Mouse (Mus musculus): ENCODE results near the gene Cnrip1. TPM values are rescaled to one million over a fixed set of nuclear protein-coding genes. Genes with fewer than 3 reads are reported as not detected.
A peak's percentile ranks its signal among the peaks of the same experiment; 100 is the strongest.
"Not testable (repeated sequence)": the region's sequence is repeated elsewhere in the genome, so short reads cannot be mapped to it uniquely, and the experiment has no call there.

Cnrip1 gene
- 17.5 and 22.5 TPM in 2 replicates for polyA plus RNA-seq (2016; fragmentation: Nextera tagmentation; extraction: Ambion mirVana)

DNA sequence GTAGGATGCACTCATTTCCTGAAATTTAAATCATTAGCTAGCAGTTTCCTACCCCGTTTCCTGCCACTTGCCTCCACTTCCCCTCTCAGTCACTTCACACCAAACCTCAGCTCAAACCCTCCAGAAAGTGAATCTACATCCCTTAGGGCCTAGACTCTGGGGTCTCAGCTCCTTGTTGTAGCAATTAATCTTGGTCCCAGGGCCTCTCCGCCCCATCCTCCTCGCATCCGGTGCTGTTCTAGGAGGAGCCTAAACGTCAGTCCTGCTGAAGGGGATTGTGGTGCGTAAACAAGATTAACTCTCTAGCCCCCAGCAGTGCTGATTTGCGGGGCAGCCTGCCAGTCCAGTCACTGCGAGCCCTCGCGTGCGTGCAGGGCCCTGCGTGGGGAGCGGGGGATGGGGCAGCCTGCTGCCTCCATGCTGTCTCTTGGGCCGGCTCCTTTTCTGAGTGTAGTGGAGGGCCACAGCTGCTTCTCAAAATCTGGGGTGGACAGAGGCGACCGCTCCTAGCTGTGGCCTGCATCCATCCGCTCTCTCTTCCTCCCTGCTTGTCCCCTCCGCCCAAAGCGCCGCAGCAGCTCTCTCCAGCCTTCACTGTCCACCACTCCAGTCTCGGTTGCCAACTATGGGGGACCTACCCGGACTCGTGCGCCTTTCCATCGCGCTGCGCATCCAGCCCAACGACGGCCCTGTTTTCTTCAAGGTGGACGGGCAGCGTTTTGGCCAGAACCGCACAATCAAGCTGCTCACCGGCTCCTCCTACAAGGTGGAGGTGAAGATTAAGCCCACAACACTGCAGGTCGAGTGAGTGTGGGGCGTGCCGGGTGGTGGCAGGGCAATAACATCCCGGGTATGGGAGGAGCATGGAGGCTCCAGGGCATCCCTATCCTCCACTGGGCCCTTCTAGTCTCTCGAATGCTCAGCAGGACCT, at the start of gene Cnrip1, which contains the start of gene Plek:
Gene Cnrip1, plus strand, starts transcription at position 42 of the 931 bp plus-strand sequence.
Gene Plek, minus strand, starts transcription at position 837 of the 931 bp plus-strand sequence.
- WGBS, result 1% methylated on average over 38 of the region's 38 CpGs
- no peaks in the 10 kb centered on the region for H3K27me3 ChIP-seq (ENCODE audit: insufficient read depth, poor library complexity, severe bottlenecking)
- H3K9me3 ChIP-seq, result no peaks in the 10 kb centered on the region
- H3K4me3 ChIP-seq, result peak within 1 kb of the TSS; percentile 67
- H3K36me3 ChIP-seq, result no peaks in the 10 kb centered on the region
- peak within 1 kb of the TSS; percentile 90 for H3K27ac ChIP-seq
- H3K4me1 ChIP-seq (replicated peaks), result peaks cover 23% of the 10 kb centered on the region
- DNase-seq (ENCODE audit: low spot score), result peak; percentile 65

DNA sequence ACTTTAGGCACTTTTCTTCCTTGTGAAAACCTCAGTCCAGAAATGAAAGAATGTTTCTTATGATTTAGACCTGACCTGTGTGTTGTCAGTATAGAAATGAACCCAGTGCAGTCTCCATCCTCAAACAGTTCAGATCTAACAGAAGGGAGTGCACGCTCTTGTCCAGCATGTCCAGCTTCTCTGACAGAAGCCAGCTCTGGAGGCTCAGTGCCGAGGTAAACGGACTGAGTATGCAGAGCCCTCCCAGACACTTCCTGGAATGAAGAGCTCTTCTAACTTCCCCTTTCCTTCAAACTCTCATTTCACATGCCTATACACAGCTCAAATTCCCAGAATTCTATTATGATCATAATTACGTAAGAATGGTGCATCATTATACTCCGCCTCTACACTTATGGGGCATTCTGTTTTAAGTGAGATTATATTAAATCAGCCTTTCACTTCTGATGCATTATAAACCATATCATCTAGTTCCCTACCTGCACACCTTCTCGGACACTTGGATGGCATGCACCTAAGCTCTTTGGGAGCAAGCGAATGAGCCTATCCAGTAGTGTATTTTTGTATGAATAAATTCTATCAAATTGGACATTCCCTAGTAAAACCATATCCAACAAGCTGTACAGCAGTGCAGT, 48.5 kb upstream of the Cnrip1 start:
- Histone ChIP-seq H3K9me3 (no peaks in the 10 kb centered on the region), H3K27ac (no peak overlapping the region), H3K4me1 (replicated peaks) (no peaks in the 10 kb centered on the region), H3K36me3 (no peaks in the 10 kb centered on the region), H3K27me3 (ENCODE audit: insufficient read depth, poor library complexity, severe bottlenecking) (no peaks in the 10 kb centered on the region), H3K4me3 (no peak overlapping the region)
- DNase-seq (ENCODE audit: low spot score), result no peak
- WGBS, result 84% methylated on average over 7 of the region's 7 CpGs

- Histone ChIP-seq H3K9me3 (no peaks in the 10 kb centered on the region), H3K4me1 (replicated peaks) (no peaks in the 10 kb centered on the region), H3K27ac (no peak overlapping the region), H3K27me3 (ENCODE audit: insufficient read depth, poor library complexity, severe bottlenecking) (no peaks in the 10 kb centered on the region), H3K4me3 (no peak overlapping the region), H3K36me3 (no peaks in the 10 kb centered on the region)
- 81% methylated on average over 3 of the region's 3 CpGs for WGBS
- no peak for DNase-seq (ENCODE audit: low spot score)
Measured at GRCm38 (mm10) chr11:17003757-17004156, 47.6 kb upstream of the Cnrip1 start.

DNA sequence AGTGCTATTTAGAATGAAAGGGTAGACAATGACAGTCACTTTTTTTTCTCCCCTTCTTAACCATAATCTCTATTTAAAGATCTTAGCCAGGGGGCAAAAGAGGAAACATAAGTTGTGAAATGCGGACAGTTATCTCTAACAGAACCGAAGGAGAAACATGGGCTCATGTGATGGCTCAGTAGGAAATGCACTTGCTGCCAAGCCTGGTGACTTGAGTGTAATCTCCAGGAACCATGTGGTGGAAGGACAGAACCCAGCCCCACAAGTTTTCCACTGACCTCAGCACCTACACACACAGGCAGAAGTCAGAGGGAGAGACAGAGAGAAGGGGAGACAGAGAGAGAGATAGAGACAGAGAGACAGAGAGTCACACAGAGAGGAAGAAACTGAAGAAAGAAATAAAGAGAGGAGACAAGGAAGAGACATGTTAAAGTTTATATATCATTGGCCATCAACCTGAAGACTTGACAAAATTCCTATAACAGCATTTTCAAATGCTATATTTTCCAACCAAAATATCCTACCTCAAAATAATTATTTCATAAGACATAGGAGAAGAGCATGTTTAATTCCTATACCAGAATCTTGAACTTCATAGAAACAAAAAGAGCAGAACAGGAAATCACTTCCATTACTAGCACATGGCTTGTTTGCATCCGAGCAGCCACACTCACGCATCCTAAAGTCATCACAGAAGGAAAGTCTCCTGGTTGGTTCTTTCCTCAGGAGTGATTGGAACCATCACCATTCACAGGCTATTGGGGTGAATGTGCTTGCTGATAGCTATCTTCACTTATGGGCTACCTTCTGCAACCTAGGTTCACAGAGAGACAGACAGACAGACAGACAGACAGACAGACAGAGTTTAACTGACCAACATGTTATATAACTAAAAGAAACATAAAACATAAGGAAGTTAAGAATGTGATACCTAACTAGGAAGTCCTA, 46.2 kb upstream of the Cnrip1 start:
- no peak overlapping the region for H3K27ac ChIP-seq
- H3K9me3 ChIP-seq, result no peaks in the 10 kb centered on the region
- no peaks in the 10 kb centered on the region for H3K36me3 ChIP-seq
- DNase-seq (ENCODE audit: low spot score), result no peak
- H3K4me1 ChIP-seq (replicated peaks), result no peaks in the 10 kb centered on the region
- no peak overlapping the region for H3K4me3 ChIP-seq
- WGBS, result 90% methylated on average over 4 of the region's 4 CpGs
- H3K27me3 ChIP-seq (ENCODE audit: insufficient read depth, poor library complexity, severe bottlenecking), result no peaks in the 10 kb centered on the region

DNA sequence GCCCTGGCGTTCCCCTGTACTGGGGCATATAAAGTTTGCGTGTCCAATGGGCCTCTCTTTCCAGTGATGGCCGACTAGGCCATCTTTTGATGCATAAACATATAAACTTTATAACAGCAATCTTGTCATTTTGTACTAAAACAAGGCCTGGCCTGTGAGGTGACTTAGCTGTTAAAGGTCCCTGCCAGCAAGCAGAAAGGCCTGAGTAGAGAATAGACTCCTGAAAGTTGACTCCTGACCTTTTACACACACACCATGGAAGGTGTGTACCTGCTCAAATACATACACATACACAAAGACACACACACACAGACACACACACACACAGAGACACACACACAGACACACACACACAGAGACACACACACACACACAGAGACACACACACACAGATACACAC, 44.9 kb upstream of the Cnrip1 start:
- not testable (repeated sequence) for H3K4me3 ChIP-seq; H3K9me3 ChIP-seq; H3K4me1 ChIP-seq (replicated peaks); H3K27ac ChIP-seq; DNase-seq (ENCODE audit: low spot score); H3K36me3 ChIP-seq; H3K27me3 ChIP-seq (ENCODE audit: insufficient read depth, poor library complexity, severe bottlenecking)
- 95% methylated on average over 3 of the region's 3 CpGs for WGBS

- no peak overlapping the region for H3K27ac ChIP-seq
- WGBS, result 94% methylated on average over 5 of the region's 5 CpGs
- no peak overlapping the region for H3K4me3 ChIP-seq
Measured at GRCm38 (mm10) chr11:17007517-17008173, 43.7 kb upstream of the Cnrip1 start.

DNA sequence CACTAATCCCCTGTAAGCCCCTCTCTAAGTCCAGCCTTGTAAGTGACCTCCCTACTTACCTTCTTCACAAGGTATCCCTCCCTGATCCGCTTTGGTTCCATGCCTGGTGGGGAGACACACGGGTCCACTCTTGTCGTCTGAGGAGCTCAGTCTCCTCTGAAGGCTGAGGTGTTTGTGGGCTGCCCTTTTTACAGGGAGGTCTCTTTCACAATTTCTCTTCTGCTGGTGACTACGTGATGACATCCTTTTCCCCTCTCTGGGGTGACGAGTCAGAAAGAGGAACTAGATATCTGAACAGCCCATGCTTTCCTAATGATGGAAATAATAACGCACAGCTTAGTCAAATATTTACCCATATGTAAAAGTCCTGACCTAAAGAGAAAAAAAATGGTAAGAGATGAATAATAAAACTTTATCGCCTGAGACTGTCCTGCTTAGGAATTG, 42.9 kb upstream of the Cnrip1 start:
- Histone ChIP-seq H3K27me3 (ENCODE audit: insufficient read depth, poor library complexity, severe bottlenecking) (no peaks in the 10 kb centered on the region), H3K9me3 (no peaks in the 10 kb centered on the region), H3K4me3 (no peak overlapping the region), H3K4me1 (replicated peaks) (no peaks in the 10 kb centered on the region), H3K36me3 (no peaks in the 10 kb centered on the region), H3K27ac (no peak overlapping the region)
- WGBS, result 73% methylated on average over 7 of the region's 7 CpGs
- DNase-seq (ENCODE audit: low spot score), result no peak

More at GRCm38 (mm10) chr11:17007517-17008173, 43.7 kb upstream of the Cnrip1 start:
- no peak for DNase-seq (ENCODE audit: low spot score)
- H3K9me3 ChIP-seq, result no peaks in the 10 kb centered on the region
- no peaks in the 10 kb centered on the region for H3K27me3 ChIP-seq (ENCODE audit: insufficient read depth, poor library complexity, severe bottlenecking)
- no peaks in the 10 kb centered on the region for H3K4me1 ChIP-seq (replicated peaks)
- no peaks in the 10 kb centered on the region for H3K36me3 ChIP-seq

DNA sequence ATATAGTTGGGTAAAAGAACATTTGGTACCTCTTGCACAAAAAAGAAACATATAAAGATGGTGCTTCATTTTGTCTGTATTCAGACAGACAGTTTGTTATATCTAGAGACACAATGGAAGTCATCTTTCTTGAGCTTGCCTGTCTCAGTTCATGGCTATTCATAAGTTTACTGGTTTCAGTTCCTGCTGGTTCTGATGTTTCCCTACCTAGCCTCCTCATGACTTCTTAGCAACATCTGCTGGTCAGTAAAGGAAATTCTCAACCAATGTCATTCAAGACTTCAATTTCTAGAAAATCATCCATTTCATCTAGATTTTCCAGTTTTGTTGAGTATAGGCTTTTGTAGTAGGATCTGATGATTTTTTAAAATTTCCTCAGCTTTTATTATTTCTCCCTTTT, 38.4 kb upstream of the Cnrip1 start:
- H3K27me3 ChIP-seq (ENCODE audit: insufficient read depth, poor library complexity, severe bottlenecking), result no peaks in the 10 kb centered on the region
- H3K27ac ChIP-seq, result no peak overlapping the region
- 0 out of 2 replicates have a peak, but pooled peaks cover 4% of the 10 kb centered on the region for H3K9me3 ChIP-seq
- no peaks in the 10 kb centered on the region for H3K4me1 ChIP-seq (replicated peaks)
- H3K36me3 ChIP-seq, result no peaks in the 10 kb centered on the region
- DNase-seq (ENCODE audit: low spot score), result no peak
- no peak overlapping the region for H3K4me3 ChIP-seq

DNA sequence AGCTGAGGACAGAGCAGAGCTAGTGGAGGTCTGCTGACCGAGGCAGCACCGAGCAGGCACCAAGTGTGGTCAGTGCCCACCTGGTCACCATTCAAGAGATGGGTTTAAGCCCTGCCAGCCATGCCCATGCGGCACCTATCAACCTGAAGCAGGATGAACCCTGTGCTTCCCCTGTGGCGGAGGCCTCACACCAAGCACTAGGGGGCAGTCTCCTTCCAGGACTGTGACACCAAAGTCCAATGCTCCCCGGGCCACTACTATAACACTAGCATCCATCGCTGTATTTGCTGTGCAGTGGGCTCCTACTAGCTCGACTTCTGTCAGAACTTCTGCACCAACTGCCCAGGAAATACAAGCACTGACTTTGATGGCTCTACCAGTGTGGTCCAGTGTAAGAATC, 32.1 kb upstream of the Cnrip1 start:
- no peaks in the 10 kb centered on the region for H3K4me1 ChIP-seq (replicated peaks)
- no peak overlapping the region for H3K27ac ChIP-seq
- H3K9me3 ChIP-seq, result peaks cover 20% of the 10 kb centered on the region
- H3K27me3 ChIP-seq (ENCODE audit: insufficient read depth, poor library complexity, severe bottlenecking), result no peaks in the 10 kb centered on the region
- no peaks in the 10 kb centered on the region for H3K36me3 ChIP-seq
- H3K4me3 ChIP-seq, result no peak overlapping the region
- WGBS, result 88% methylated on average over 7 of the region's 7 CpGs
- DNase-seq (ENCODE audit: low spot score), result no peak

DNA sequence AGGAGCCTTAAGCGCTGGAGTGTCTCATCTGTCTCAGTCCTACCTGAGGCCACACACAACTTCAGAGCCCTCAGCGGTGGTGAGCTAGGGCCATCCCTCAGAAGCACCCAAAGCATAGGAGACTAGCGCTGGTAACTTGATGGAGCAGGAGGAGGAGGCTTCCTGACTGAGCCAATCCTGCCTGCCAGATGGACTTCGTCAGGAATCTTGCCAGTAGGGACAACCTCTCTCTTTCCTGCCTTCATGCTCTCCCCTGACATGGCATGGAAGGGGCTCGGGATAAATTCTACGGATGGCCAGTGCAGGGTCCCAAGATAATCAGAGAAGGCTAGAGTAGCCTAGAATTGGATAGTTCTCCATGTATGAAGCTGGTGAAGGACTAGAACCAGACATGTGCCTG, 28.2 kb upstream of the Cnrip1 start:
- Histone ChIP-seq H3K36me3 (no peaks in the 10 kb centered on the region), H3K9me3 (peaks cover 14% of the 10 kb centered on the region), H3K27me3 (ENCODE audit: insufficient read depth, poor library complexity, severe bottlenecking) (no peaks in the 10 kb centered on the region), H3K27ac (no peak overlapping the region), H3K4me3 (no peak overlapping the region), H3K4me1 (replicated peaks) (no peaks in the 10 kb centered on the region)
- DNase-seq (ENCODE audit: low spot score), result no peak
- WGBS, result 88% methylated on average over 6 of the region's 6 CpGs

- DNase-seq (ENCODE audit: low spot score), result no peak
Measured at GRCm38 (mm10) chr11:17023984-17024383, 27.4 kb upstream of the Cnrip1 start.

DNA sequence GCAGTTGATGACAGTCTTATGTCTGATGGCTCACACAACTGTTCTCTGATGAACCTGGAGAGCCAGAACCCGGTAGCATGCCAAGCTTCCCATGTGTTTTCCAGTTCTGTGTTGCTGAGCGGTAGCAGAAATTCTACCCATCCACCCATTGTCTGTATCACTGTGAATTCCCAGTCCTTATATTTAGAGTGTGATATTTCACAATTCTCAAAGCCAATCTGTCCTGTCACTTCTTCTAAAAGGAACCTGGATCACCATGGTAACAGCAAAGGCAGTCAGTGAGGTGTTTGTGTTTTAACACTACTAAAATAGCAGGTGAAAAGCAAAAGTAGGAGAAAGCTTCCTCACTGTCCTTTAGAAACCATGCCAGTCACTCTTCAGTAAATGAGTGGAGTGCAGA, 5.6 kb upstream of the Cnrip1 start:
- 90% methylated on average over 2 of the region's 2 CpGs for WGBS
- H3K27me3 ChIP-seq (ENCODE audit: insufficient read depth, poor library complexity, severe bottlenecking), result no peaks in the 10 kb centered on the region
- H3K9me3 ChIP-seq, result no peaks in the 10 kb centered on the region
- no peaks in the 10 kb centered on the region for H3K36me3 ChIP-seq
- no peak overlapping the region for H3K4me3 ChIP-seq
- no peak overlapping the region for H3K27ac ChIP-seq
- DNase-seq (ENCODE audit: low spot score), result no peak
- 0 out of 2 replicates have a peak, but pooled peaks cover 5% of the 10 kb centered on the region for H3K4me1 ChIP-seq (replicated peaks)

More at GRCm38 (mm10) chr11:17023984-17024383, 27.4 kb upstream of the Cnrip1 start:
- Histone ChIP-seq H3K27ac (no peak overlapping the region), H3K27me3 (ENCODE audit: insufficient read depth, poor library complexity, severe bottlenecking) (no peaks in the 10 kb centered on the region), H3K36me3 (no peaks in the 10 kb centered on the region), H3K9me3 (peaks cover 6% of the 10 kb centered on the region), H3K4me1 (replicated peaks) (no peaks in the 10 kb centered on the region), H3K4me3 (no peak overlapping the region)
- WGBS, result 82% methylated on average over 3 of the region's 3 CpGs
